Mouse (Mus musculus) midbrain, postnatal 0 days (tissue): ENCODE results near the gene Cpd. TPM values are rescaled to one million over a fixed set of nuclear protein-coding genes. Genes with fewer than 3 reads are reported as not detected.
A peak's percentile ranks its signal among the peaks of the same experiment; 100 is the strongest.

Experiments
- ATAC-seq: fragments of 200-750 bp; cut with Nextera tagmentation; 2 replicates; pipeline ENCODE4 v1.8.0; 2017; ENCODE audit warnings: moderate number of reproducible peaks, mild to moderate bottlenecking, moderate TSS enrichment, moderate library complexity; ENCODE audit not compliant: low FRiP score
- DNase-seq: peaks from one replicate; pipeline ENCODE4 v3.0.0-alpha.2; 2015; ENCODE audit warnings: low spot score
- H3K27ac ChIP-seq: fragments of 300-500 bp; sonication (generic); 2 replicates; pipeline ENCODE4 v1.5.1; 2014; ENCODE audit warnings: low read depth, mild to moderate bottlenecking, low read length, mixed read lengths
- H3K27me3 ChIP-seq: fragments of 300-500 bp; sonication (generic); 2 replicates; pipeline ENCODE4 v1.6.1; 2014; ENCODE audit warnings: low read length, control low read depth, mixed read lengths; ENCODE audit not compliant: insufficient read depth
- H3K36me3 ChIP-seq: fragments of 300-500 bp; sonication (generic); 2 replicates; pipeline ENCODE4 v1.6.1; 2014; ENCODE audit warnings: low read length, control low read depth, mixed read lengths; ENCODE audit not compliant: insufficient read depth
- H3K4me1 ChIP-seq: fragments of 300-500 bp; sonication (generic); 2 replicates; pipeline ENCODE4 v1.6.1; 2014; ENCODE audit warnings: mild to moderate bottlenecking, control low read depth, antibody characterized with exemption, low read length, mixed read lengths; ENCODE audit not compliant: insufficient read depth
- H3K4me2 ChIP-seq: fragments of 300-500 bp; sonication (generic); 2 replicates; pipeline ENCODE4 v1.6.1; 2014; ENCODE audit warnings: low read depth, mild to moderate bottlenecking, low read length, mixed read lengths; ENCODE audit not compliant: poor library complexity, severe bottlenecking
- H3K4me3 ChIP-seq: fragments of 300-500 bp; sonication (generic); 2 replicates; pipeline ENCODE4 v1.5.1; 2014; ENCODE audit warnings: low read depth, mild to moderate bottlenecking, low read length, moderate library complexity
- H3K9ac ChIP-seq: fragments of 300-500 bp; sonication (generic); replicated peaks from 2 replicates; pipeline ENCODE4 v1.6.1; 2014; ENCODE audit warnings: mild to moderate bottlenecking, low read length, moderate library complexity, mixed read lengths; ENCODE audit not compliant: poor library complexity, severe bottlenecking
- H3K9me3 ChIP-seq: fragments of 300-500 bp; sonication (generic); 2 replicates; pipeline ENCODE4 v1.6.1; 2016; ENCODE audit warnings: low read length, control low read depth
- CTCF ChIP-seq: IDR thresholded peaks from 2 replicates; pipeline ENCODE4 v1.5.1; 2016; ENCODE audit warnings: antibody characterized with exemption, mild to moderate bottlenecking
- WGBS: fragments of 180-500 bp; shearing (Covaris S2); extraction: QIAGEN DNeasy Blood & Tissue Kit; methylation state at CpG from one replicate; pipeline ENCODE4 v1.1.7; 2014; 5-methylcytosine and 5-hydroxymethylcytosine counted together
- polyA plus RNA-seq: library from polyadenylated mRNA; unstranded; fragments of >200 nt; fragmentation: Nextera tagmentation; extraction: Ambion mirVana; gene quantifications from 2 replicates; pipeline ENCODE4 v1.2.1, GENCODE M21; 2015
- total RNA-seq: library from RNA; depleted of rRNA; stranded (reverse); fragments of >200 nt; gene quantifications from 2 replicates; pipeline ENCODE4 v1.2.3, GENCODE M21; 2014

Gene Cpd
- total and polyA plus RNA-seq, 2 experiments from 2014 or later: 5.3 to 35.8 TPM

- no peaks in the 10 kb centered on the region for H3K9me3 ChIP-seq
- under 1% methylated on average over 81 of the region's 90 CpGs for WGBS
- peak; percentile 53 for ATAC-seq
- no peaks in the 10 kb centered on the region for H3K27me3 ChIP-seq
- TF ChIP-seq CTCF: no peak
- peak overlapping the region; percentile 97 for H3K4me2 ChIP-seq
- peaks cover 14% of the 10 kb centered on the region for H3K4me1 ChIP-seq
- H3K27ac ChIP-seq: peak overlapping the region; percentile 88
- peak; percentile 36 for DNase-seq
- H3K4me3 ChIP-seq: peak overlapping the region; percentile 91
- H3K9ac ChIP-seq: peak overlapping the region; percentile 90
- H3K36me3 ChIP-seq: no peaks in the 10 kb centered on the region
Measured at GRCm38 (mm10) chr11:76846011-76846877, 574 bp downstream of the Cpd start.

GRCm38 (mm10) chr11:76845275-76845980 lies 1.4 kb downstream of the Cpd start:
- ATAC-seq (no peak), DNase-seq (peak; percentile 14)
- H3K27ac ChIP-seq: 0 out of 2 replicates have a peak overlapping the region, but pooled peaks have one; percentile 88

GRCm38 (mm10) chr11:76838573-76838972 lies 8.2 kb downstream of the Cpd start:
- no peak overlapping the region for H3K4me3 ChIP-seq
- DNase-seq (no peak), ATAC-seq (no peak)
- H3K4me2 ChIP-seq: no peak overlapping the region
- H3K9me3 ChIP-seq: no peaks in the 10 kb centered on the region
- H3K27me3 ChIP-seq: no peaks in the 10 kb centered on the region
- no peak overlapping the region for H3K9ac ChIP-seq
- no peak overlapping the region for H3K27ac ChIP-seq
- peaks cover 2% of the 10 kb centered on the region; the same call in 1 of the 2 replicates for H3K4me1 ChIP-seq
- WGBS: 93% methylated on average over 4 of the region's 4 CpGs
- no peak for TF ChIP-seq CTCF
- peaks cover 7% of the 10 kb centered on the region; the same call in 1 of the 2 replicates for H3K36me3 ChIP-seq

More at GRCm38 (mm10) chr11:76845275-76845980, 1.4 kb downstream of the Cpd start:
- Histone ChIP-seq H3K36me3 (no peaks in the 10 kb centered on the region), H3K4me1 (peaks cover 14% of the 10 kb centered on the region), H3K4me3 (peak overlapping the region; percentile 91), H3K4me2 (peak overlapping the region; percentile 97), H3K27me3 (no peaks in the 10 kb centered on the region), H3K9ac (peak overlapping the region; percentile 90), H3K9me3 (no peaks in the 10 kb centered on the region)
- WGBS: 21% methylated on average over 15 of the region's 15 CpGs
- no peak for TF ChIP-seq CTCF

- Histone ChIP-seq H3K9me3 (no peaks in the 10 kb centered on the region), H3K4me1 (no peaks in the 10 kb centered on the region), H3K27me3 (no peaks in the 10 kb centered on the region), H3K9ac (no peak overlapping the region), H3K4me3 (no peak overlapping the region), H3K4me2 (no peak overlapping the region), H3K36me3 (peaks cover 7% of the 10 kb centered on the region; the same call in 1 of the 2 replicates), H3K27ac (no peak overlapping the region)
- 61% methylated on average over 6 of the region's 6 CpGs for WGBS
- no peak for ATAC-seq
- no peak for DNase-seq
- TF ChIP-seq CTCF: no peak
Measured at GRCm38 (mm10) chr11:76836317-76836716, 10.5 kb downstream of the Cpd start.

- TF ChIP-seq CTCF: no peak
- Histone ChIP-seq H3K4me2 (no peak overlapping the region), H3K27me3 (no peaks in the 10 kb centered on the region), H3K9me3 (no peaks in the 10 kb centered on the region), H3K9ac (no peak overlapping the region), H3K27ac (no peak overlapping the region), H3K36me3 (peaks cover 7% of the 10 kb centered on the region; the same call in 1 of the 2 replicates), H3K4me3 (no peak overlapping the region), H3K4me1 (no peaks in the 10 kb centered on the region)
- no peak for DNase-seq
- WGBS: 85% methylated on average over 5 of the region's 5 CpGs
- ATAC-seq: no peak
Measured at GRCm38 (mm10) chr11:76835868-76836267, 10.9 kb downstream of the Cpd start.

- Histone ChIP-seq H3K4me2 (no peak overlapping the region), H3K4me1 (no peaks in the 10 kb centered on the region), H3K27ac (no peak overlapping the region), H3K9me3 (no peaks in the 10 kb centered on the region), H3K4me3 (no peak overlapping the region), H3K9ac (no peak overlapping the region), H3K36me3 (peaks cover 7% of the 10 kb centered on the region; the same call in 1 of the 2 replicates), H3K27me3 (no peaks in the 10 kb centered on the region)
- DNase-seq (no peak), ATAC-seq (no peak)
- no peak for TF ChIP-seq CTCF
- WGBS: 71% methylated on average over 1 of the region's 1 CpGs
Measured at GRCm38 (mm10) chr11:76834665-76835064, 12.2 kb downstream of the Cpd start.
